ENCODE assay signal across 8 mouse cellular contexts in genomic region chr10:128376455-128377211, GRCm38 (mm10). TPM values are rescaled to one million over a fixed set of nuclear protein-coding genes. Genes with fewer than 3 reads are reported as not detected.
DNase-seq lines count a peak whose midpoint lies in the region; ATAC-seq and TF ChIP-seq lines count a peak whose summit lies in the region.

TSS of gene Ankrd52 (plus strand) at chr10:128377115.

- peak; percentile 90 for ATAC-seq in embryonic facial prominence, embryonic 15.5 days (ENCODE audit: insufficient number of reproducible peaks, low FRiP score, low TSS enrichment, low read depth)
- ATAC-seq in kidney, embryonic 14.5 days (ENCODE audit: low FRiP score, low TSS enrichment) = peak; percentile 94

- H3K4me2 ChIP-seq in embryonic facial prominence, embryonic 15.5 days (replicated peaks) = peak within 1 kb of the TSS; percentile 75
- peak within 1 kb of the TSS; percentile 82 for H3K4me2 ChIP-seq in kidney, embryonic 14.5 days (replicated peaks; ENCODE audit: low read depth, low read length)

- H3K4me3 ChIP-seq in bone marrow, adult 2 months (replicated peaks; ENCODE audit: control insufficient read depth, low read depth, low read length) = peak within 1 kb of the TSS; percentile 84
- H3K4me3 ChIP-seq in embryonic facial prominence, embryonic 15.5 days (replicated peaks) = peak within 1 kb of the TSS; percentile 89
- peak within 1 kb of the TSS; percentile 100 for H3K4me3 ChIP-seq in heart, embryonic 10.5 days
- peak within 1 kb of the TSS; percentile 98 for H3K4me3 ChIP-seq in kidney, embryonic 14.5 days (ENCODE audit: low read length)
- H3K4me3 ChIP-seq in liver, adult 2 months (ENCODE audit: insufficient read depth, low read depth, low read length) = peak within 1 kb of the TSS; percentile 98

- no peaks in the 10 kb centered on the region for H3K27me3 ChIP-seq in embryonic facial prominence, embryonic 15.5 days
- H3K27me3 ChIP-seq in heart, embryonic 10.5 days (ENCODE audit: insufficient read depth, poor library complexity, severe bottlenecking) = no peaks in the 10 kb centered on the region
- no peaks in the 10 kb centered on the region for H3K27me3 ChIP-seq in kidney, embryonic 14.5 days (ENCODE audit: control insufficient read depth, insufficient read depth, low read length)
- H3K27me3 ChIP-seq in liver, adult 2 months (ENCODE audit: control insufficient read depth, insufficient read depth, low read length) = no peaks in the 10 kb centered on the region
- H3K27me3 ChIP-seq in splenic B cell, adult 2 months (ENCODE audit: control insufficient read depth, insufficient read depth, low read length, poor library complexity, severe bottlenecking) = no peaks in the 10 kb centered on the region

- peak; percentile 60; the same call in 1 of the 2 replicates for TF ChIP-seq POLR2A in bone marrow, adult 2 months (IDR thresholded peaks at IDR 0.05; ENCODE audit: borderline replicate concordance, control insufficient read depth, low read depth, low read length)
- TF ChIP-seq POLR2A in liver, adult 2 months (IDR thresholded peaks at IDR 0.05; ENCODE audit: extremely low read depth, insufficient read depth, low read length) = peak; percentile 46; the same call in 1 of the 2 replicates

- H3K4me1 ChIP-seq in bone marrow, adult 2 months (ENCODE audit: control insufficient read depth, insufficient read depth, low read length) = peaks cover 1% of the 10 kb centered on the region; the same call in 1 of the 2 replicates
- peaks cover 24% of the 10 kb centered on the region for H3K4me1 ChIP-seq in embryonic facial prominence, embryonic 15.5 days
- H3K4me1 ChIP-seq in heart, embryonic 10.5 days = peaks cover 37% of the 10 kb centered on the region
- peaks cover 9% of the 10 kb centered on the region for H3K4me1 ChIP-seq in kidney, embryonic 14.5 days (ENCODE audit: control insufficient read depth, insufficient read depth, low read length)
- peaks cover 9% of the 10 kb centered on the region; the same call in 1 of the 2 replicates for H3K4me1 ChIP-seq in liver, adult 2 months (ENCODE audit: control insufficient read depth, insufficient read depth, low read length)

- peak within 1 kb of the TSS; percentile 97 for H3K9ac ChIP-seq in embryonic facial prominence, embryonic 15.5 days
- peak within 1 kb of the TSS; percentile 99 for H3K9ac ChIP-seq in kidney, embryonic 14.5 days (ENCODE audit: low read depth, low read length)
- H3K9ac ChIP-seq in liver, adult 2 months (ENCODE audit: low read depth, low read length) = peak within 1 kb of the TSS; percentile 99

- TF ChIP-seq CTCF in bone marrow, adult 2 months (IDR thresholded peaks at IDR 0.05; ENCODE audit: control insufficient read depth, insufficient read depth, low read length) = peak; percentile 61
- peak; percentile 71 for TF ChIP-seq CTCF in liver, adult 2 months (IDR thresholded peaks at IDR 0.05; ENCODE audit: low read depth, low read length)

- WGBS in bone marrow, adult 2 months = 1% methylated on average over 72 of the region's 73 CpGs
- under 1% methylated on average over 57 of the region's 73 CpGs for WGBS in embryonic facial prominence, embryonic 15.5 days
- 1% methylated on average over 59 of the region's 73 CpGs for WGBS in heart, embryonic 10.5 days
- WGBS in kidney, embryonic 14.5 days = under 1% methylated on average over 50 of the region's 73 CpGs
- 1% methylated on average over 73 of the region's 73 CpGs for WGBS in liver, adult 2 months

- H3K27ac ChIP-seq in bone marrow, adult 2 months (ENCODE audit: control insufficient read depth, insufficient read depth, low read depth, low read length, poor library complexity) = peak within 1 kb of the TSS; percentile 98
- H3K27ac ChIP-seq in embryonic facial prominence, embryonic 15.5 days (replicated peaks) = peak within 1 kb of the TSS; percentile 93
- peak within 1 kb of the TSS; percentile 99 for H3K27ac ChIP-seq in heart, embryonic 10.5 days
- peak within 1 kb of the TSS; percentile 95 for H3K27ac ChIP-seq in kidney, embryonic 14.5 days (ENCODE audit: low read depth, low read length)
- peak within 1 kb of the TSS; percentile 88 for H3K27ac ChIP-seq in liver, adult 2 months (replicated peaks; ENCODE audit: insufficient read depth, low read depth, low read length)

- H3K79me2 ChIP-seq in liver, adult 2 months (ENCODE audit: control insufficient read depth, insufficient read depth, low read length) = peaks cover 14% of the 10 kb centered on the region; the same call in 1 of the 2 replicates

- peak; percentile 88 to 93 for DNase-seq in B cell, adult 2 months
- DNase-seq in heart, embryonic 10.5 days (ENCODE audit: low spot score) = peak; percentile 92
- DNase-seq in liver, adult 2 months (ENCODE audit: extremely low read depth, low read depth, low spot score) = peak; percentile 45
- DNase-seq in naive thymus-derived CD4-positive, alpha-beta T cell, adult 2 months (ENCODE audit: low read depth) = peak; percentile 89
- DNase-seq in splenic B cell, adult 2 months (ENCODE audit: low read depth, low spot score) = peak; percentile 89

- peaks cover 32% of the 10 kb centered on the region for H3K36me3 ChIP-seq in embryonic facial prominence, embryonic 15.5 days
- H3K36me3 ChIP-seq in heart, embryonic 10.5 days = peaks cover 34% of the 10 kb centered on the region
- peaks cover 34% of the 10 kb centered on the region for H3K36me3 ChIP-seq in kidney, embryonic 14.5 days (ENCODE audit: control insufficient read depth, insufficient read depth, low read length)
- H3K36me3 ChIP-seq in liver, adult 2 months (ENCODE audit: control insufficient read depth, insufficient read depth, low read length) = no peaks in the 10 kb centered on the region; the same call in 1 of the 2 replicates
- H3K36me3 ChIP-seq in splenic B cell, adult 2 months (ENCODE audit: control insufficient read depth, insufficient read depth, low read length, poor library complexity, severe bottlenecking) = peaks cover 2% of the 10 kb centered on the region; the same call in 1 of the 2 replicates

- H3K9me3 ChIP-seq in embryonic facial prominence, embryonic 15.5 days (replicated peaks) = no peaks in the 10 kb centered on the region
- H3K9me3 ChIP-seq in heart, embryonic 10.5 days = no peaks in the 10 kb centered on the region
- H3K9me3 ChIP-seq in kidney, embryonic 14.5 days (ENCODE audit: control insufficient read depth, low read length) = no peaks in the 10 kb centered on the region

RNA-seq across cellular contexts. Expression of gene Ankrd52, which starts in this region (rescaled TPM):
- polyA plus RNA-seq in bone marrow, adult 2 months (2011; ENCODE audit: insufficient read depth, insufficient read length, low replicate concordance, missing spikeins) = 14.5 and 17.1 TPM in 2 replicates
- 11.0 and 12.1 TPM in 2 replicates for polyA plus RNA-seq in embryonic facial prominence, embryonic 15.5 days (2015; fragmentation: Nextera tagmentation; extraction: Ambion mirVana)
- 10.9 and 12.7 TPM in 2 replicates for polyA plus RNA-seq in heart, embryonic 10.5 days (2016; fragmentation: Nextera tagmentation; extraction: Ambion mirVana)
- polyA plus RNA-seq in kidney, embryonic 14.5 days (2014; fragmentation: Nextera tagmentation; extraction: Ambion mirVana) = 12.7 and 19.3 TPM in 2 replicates
- 5.6 and 9.3 TPM in 2 replicates for total RNA-seq in liver, adult 2 months (2014; rRNA removed)
- polyA plus RNA-seq in liver, adult 2 months (2012; rRNA removed) = 11.8 and 14.8 TPM in 2 replicates

Comparison
In these comparisons a context has a peak if more than half of its experiments do, and no peak if none do; other contexts are left out.
1. Peak in every context shown above with its lines: DNase-seq, ATAC-seq, H3K4me3 ChIP-seq and H3K27ac ChIP-seq.